Mouse (Mus musculus): ENCODE data around the gene Btbd9.
A peak's percentile ranks its signal among the peaks of the same experiment; 100 is the strongest.

GRCm38 (mm10) chr17:30510171-30510570 is 66.1 kb downstream of the Btbd9 start:
- TF ChIP-seq CTCF (IDR thresholded peaks at IDR 0.05; ENCODE audit: control insufficient read depth, insufficient read depth, insufficient read length) (peak; percentile 18), MAX (IDR thresholded peaks at IDR 0.05) (no peak), MYOG (IDR thresholded peaks at IDR 0.05; ENCODE audit: control insufficient read depth, extremely low read depth, insufficient read length) (no peak)

All from C2C12 (cell line).